Mouse (Mus musculus) kidney, postnatal 0 days (tissue): ENCODE data around the gene Adamts14. TPM values are rescaled to one million over a fixed set of nuclear protein-coding genes. Genes with fewer than 3 reads are reported as not detected.

Experiments
- ATAC-seq: fragments of 200-750 bp; cut with Nextera tagmentation; replicated peaks from 2 replicates; pipeline ENCODE4 v1.8.0; 2017; ENCODE audit warnings: low read depth, moderate number of reproducible peaks, moderate TSS enrichment, moderate library complexity; ENCODE audit not compliant: low FRiP score
- DNase-seq: peaks from one replicate; pipeline ENCODE4 v3.0.0-alpha.2; 2016; ENCODE audit warnings: low spot score
- H3K27ac ChIP-seq: fragments of 300-500 bp; sonication (generic); 2 replicates; pipeline ENCODE4 v1.5.1; 2014; ENCODE audit warnings: mild to moderate bottlenecking
- H3K27me3 ChIP-seq: fragments of 300-500 bp; sonication (generic); 2 replicates; pipeline ENCODE4 v1.6.1; 2014; ENCODE audit warnings: low read length, mixed read lengths; ENCODE audit not compliant: insufficient read depth
- H3K36me3 ChIP-seq: fragments of 300-500 bp; sonication (generic); 2 replicates; pipeline ENCODE4 v1.6.1; 2014; ENCODE audit warnings: low read length, mixed read lengths; ENCODE audit not compliant: insufficient read depth
- H3K4me1 ChIP-seq: fragments of 300-500 bp; sonication (generic); replicated peaks from 2 replicates; pipeline ENCODE4 v1.6.1; 2014; ENCODE audit warnings: antibody characterized with exemption, low read length, mixed read lengths; ENCODE audit not compliant: insufficient read depth
- H3K4me2 ChIP-seq: fragments of 300-500 bp; sonication (generic); 2 replicates; pipeline ENCODE4 v1.6.1; 2014; ENCODE audit warnings: mild to moderate bottlenecking, low read length, moderate library complexity, mixed read lengths
- H3K4me3 ChIP-seq: fragments of 300-500 bp; sonication (generic); replicated peaks from 2 replicates; pipeline ENCODE4 v1.5.1; 2014; ENCODE audit warnings: low read depth, low read length
- H3K9ac ChIP-seq: fragments of 300-500 bp; sonication (generic); 2 replicates; pipeline ENCODE4 v1.6.1; 2014; ENCODE audit warnings: low read depth, low read length
- H3K9me3 ChIP-seq: fragments of 300-500 bp; sonication (generic); replicated peaks from 2 replicates; pipeline ENCODE4 v1.6.1; 2016; ENCODE audit warnings: low read length, inconsistent platforms, mixed read lengths
- CTCF ChIP-seq: IDR thresholded peaks from 2 replicates; pipeline ENCODE4 v1.5.1; 2016; ENCODE audit warnings: antibody characterized with exemption, low read depth, mild to moderate bottlenecking, moderate library complexity
- WGBS: fragments of 180-500 bp; shearing (Covaris S2); extraction: QIAGEN DNeasy Blood & Tissue Kit; methylation state at CpG from one replicate; pipeline ENCODE4 v1.1.7; 2014; 5-methylcytosine and 5-hydroxymethylcytosine counted together
- polyA plus RNA-seq: library from polyadenylated mRNA; unstranded; fragments of >200 nt; fragmentation: Nextera tagmentation; extraction: Ambion mirVana; gene quantifications from 2 replicates; pipeline ENCODE4 v1.2.1, GENCODE M21; 2015

Gene Adamts14
- polyA plus RNA-seq, 1 experiment from 2014 or later: 0.71 TPM

DNA sequence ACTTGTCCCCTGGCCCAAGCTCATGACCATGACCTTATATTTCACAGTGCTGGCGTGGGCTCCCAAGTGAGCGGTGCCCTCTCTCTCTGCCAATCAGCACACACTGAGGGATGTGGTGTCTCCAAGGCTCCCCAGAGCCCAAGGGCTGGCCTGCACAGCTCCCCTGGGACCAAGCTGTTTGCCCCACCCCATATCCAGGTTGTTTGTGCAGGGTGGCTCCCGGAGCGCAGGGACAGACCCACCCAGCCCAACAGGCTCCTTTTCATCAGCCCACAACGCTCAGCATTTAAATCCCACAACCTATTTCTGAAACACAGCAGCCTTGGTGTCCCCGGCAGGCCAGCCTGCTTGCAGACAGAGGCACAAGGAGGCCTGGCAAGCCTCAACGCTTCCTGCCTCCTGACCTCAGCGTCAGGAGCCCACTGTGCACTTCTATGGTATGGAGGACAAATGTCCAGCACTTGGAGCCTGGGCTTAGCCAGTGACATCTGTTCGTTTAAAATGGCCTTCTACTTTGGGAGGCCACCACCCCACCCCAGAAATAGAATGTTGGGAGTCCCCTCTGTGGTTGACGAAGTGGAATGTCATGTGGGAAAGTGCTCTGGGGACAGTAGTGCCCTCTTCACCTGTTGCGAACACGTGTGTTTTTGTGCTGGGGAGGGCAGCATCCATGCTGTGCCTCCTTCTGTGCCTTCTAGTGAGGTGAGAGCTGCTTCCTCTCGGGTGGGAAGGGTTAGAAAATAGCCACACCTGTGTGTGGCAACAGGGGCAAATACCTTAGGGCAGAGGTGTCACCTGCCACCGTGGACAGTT, 32.9 kb downstream of the Adamts14 start:
- Histone ChIP-seq H3K4me3 (no peak overlapping the region), H3K9ac (no peak overlapping the region), H3K27me3 (no peaks in the 10 kb centered on the region), H3K27ac (no peak overlapping the region), H3K4me2 (no peak overlapping the region), H3K36me3 (no peaks in the 10 kb centered on the region), H3K4me1 (no peaks in the 10 kb centered on the region), H3K9me3 (0 out of 2 replicates have a peak, but pooled peaks cover 4% of the 10 kb centered on the region)
- WGBS: 76% methylated on average over 14 of the region's 14 CpGs
- DNase-seq: no peak
- no peak for ATAC-seq
- TF ChIP-seq CTCF: no peak

DNA sequence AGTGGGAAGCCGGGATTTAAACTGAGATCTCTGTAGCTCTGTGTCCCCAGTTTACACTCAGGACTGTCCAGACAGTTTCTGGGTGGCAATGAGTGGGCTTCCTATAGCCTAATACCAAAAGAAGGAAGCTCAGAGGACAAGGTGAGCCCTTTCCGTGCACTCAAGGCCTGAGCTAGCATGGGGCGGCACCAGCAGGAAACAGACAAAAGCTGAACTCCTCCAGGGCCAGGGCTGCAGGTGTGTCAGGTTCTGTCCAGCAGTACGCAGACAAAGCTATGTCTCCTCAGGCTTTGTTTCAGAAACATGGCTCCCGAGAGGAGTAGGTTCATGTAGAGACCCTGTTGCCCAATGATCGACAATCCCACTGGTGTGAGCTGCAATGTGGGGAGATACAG, 35.9 kb downstream of the Adamts14 start:
- Histone ChIP-seq H3K4me2 (no peak overlapping the region), H3K27me3 (no peaks in the 10 kb centered on the region), H3K4me1 (no peaks in the 10 kb centered on the region), H3K9ac (no peak overlapping the region), H3K36me3 (no peaks in the 10 kb centered on the region), H3K9me3 (0 out of 2 replicates have a peak, but pooled peaks cover 4% of the 10 kb centered on the region), H3K27ac (no peak overlapping the region), H3K4me3 (no peak overlapping the region)
- TF ChIP-seq CTCF: no peak
- ATAC-seq (no peak), DNase-seq (no peak)
- WGBS: 84% methylated on average over 6 of the region's 6 CpGs

DNA sequence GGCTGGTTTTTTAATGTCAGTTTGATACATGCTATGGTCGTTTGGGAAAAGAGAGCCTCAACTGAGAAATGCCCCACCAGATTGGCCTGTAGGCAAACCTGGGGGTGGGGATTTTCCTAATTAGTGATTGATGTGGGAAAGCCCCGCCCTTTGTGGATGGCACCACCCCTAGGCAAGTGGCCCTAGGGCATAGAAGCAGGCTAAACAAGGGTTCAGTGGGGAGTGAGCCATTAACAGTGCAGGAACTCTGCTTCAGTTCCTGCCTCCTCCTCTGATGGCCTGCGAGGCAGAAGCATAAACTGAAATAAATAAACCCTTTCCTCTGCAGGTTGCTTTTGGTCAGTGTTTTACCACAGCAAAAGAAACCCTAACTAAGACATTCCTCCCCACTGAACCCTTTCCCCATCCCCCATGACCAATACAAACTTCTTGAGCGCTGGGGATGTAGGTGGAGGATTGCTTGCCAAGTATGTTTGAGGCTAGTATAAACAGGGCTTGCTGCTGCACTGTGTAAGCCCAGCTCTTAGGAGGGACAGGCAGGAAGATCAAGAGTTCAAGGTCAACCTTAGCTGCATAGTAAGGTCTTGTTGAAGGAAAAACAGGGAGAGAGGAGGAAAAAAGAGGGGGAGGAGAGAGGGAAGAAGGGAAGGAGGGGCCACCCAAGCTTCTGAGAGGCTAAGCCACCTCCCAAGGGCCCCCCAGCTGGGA, 36.4 kb downstream of the Adamts14 start:
- no peak for TF ChIP-seq CTCF
- DNase-seq: no peak
- no peak overlapping the region for H3K27ac ChIP-seq
- H3K36me3 ChIP-seq: no peaks in the 10 kb centered on the region
- no peak overlapping the region for H3K9ac ChIP-seq
- H3K4me1 ChIP-seq: no peaks in the 10 kb centered on the region
- no peak overlapping the region for H3K4me2 ChIP-seq
- H3K4me3 ChIP-seq: no peak overlapping the region
- 41% methylated on average over 4 of the region's 4 CpGs for WGBS
- 0 out of 2 replicates have a peak, but pooled peaks cover 4% of the 10 kb centered on the region for H3K9me3 ChIP-seq
- no peaks in the 10 kb centered on the region for H3K27me3 ChIP-seq
- no peak for ATAC-seq

DNA sequence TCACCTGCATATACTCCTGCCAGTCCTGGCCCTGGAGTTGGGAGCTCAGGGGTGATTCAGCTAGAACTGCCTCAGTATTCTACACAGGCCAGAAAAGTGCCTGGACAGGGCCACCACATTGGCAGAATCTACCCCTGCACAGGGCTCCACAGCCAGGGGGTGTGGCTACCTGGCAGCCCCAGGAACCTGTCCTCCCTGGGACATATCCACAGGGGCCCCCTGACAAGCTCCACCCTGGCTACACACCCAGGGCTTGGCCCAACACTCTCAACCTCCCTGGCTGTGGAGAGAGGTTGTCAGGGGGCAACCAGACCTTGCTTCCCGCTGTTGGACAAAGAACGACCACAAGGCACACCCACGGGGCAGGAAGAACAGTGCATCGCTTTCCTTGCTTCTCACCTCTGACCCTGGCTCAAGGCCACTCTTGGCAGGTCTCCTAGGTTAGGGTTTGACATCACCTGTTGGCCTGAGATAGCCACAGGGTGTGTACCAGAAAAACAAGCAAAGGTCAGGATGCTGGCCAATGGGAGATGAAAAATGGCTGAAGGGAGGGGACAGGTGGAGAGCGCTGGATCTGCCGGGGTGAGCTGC, 37.5 kb downstream of the Adamts14 start:
- DNase-seq: no peak

DNA sequence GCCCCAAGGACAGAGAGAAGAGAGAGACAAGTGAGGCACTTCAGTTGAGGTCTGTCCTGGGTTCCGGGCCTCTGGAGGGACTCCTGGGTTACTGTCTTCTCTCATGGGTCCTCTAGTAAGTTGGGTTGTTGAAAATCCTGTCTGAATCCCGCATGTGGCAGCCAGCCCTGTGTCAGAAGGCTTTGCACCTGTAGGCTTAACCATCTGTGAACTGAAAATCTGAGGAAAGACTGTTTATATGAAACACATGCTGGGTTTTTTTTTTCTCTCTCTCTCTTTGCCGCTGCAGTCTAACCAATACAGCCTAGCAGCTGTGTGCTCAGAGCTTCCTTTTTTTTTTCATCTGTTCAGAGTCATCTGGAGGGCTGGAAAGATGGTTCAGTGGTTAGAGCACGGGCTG, 38.9 kb downstream of the Adamts14 start:
- H3K4me2 ChIP-seq: no peak overlapping the region
- no peaks in the 10 kb centered on the region for H3K4me1 ChIP-seq
- 0 out of 2 replicates have a peak, but pooled peaks cover 4% of the 10 kb centered on the region for H3K9me3 ChIP-seq
- no peak overlapping the region for H3K9ac ChIP-seq
- H3K36me3 ChIP-seq: no peaks in the 10 kb centered on the region
- DNase-seq (no peak), ATAC-seq (no peak)
- no peak for TF ChIP-seq CTCF
- H3K27ac ChIP-seq: no peak overlapping the region
- H3K27me3 ChIP-seq: no peaks in the 10 kb centered on the region
- H3K4me3 ChIP-seq: no peak overlapping the region
- WGBS: 83% methylated on average over 4 of the region's 4 CpGs

More for the DNA sequence above, 37.5 kb downstream of the Adamts14 start:
- WGBS: 82% methylated on average over 6 of the region's 6 CpGs
- Histone ChIP-seq H3K36me3 (no peaks in the 10 kb centered on the region), H3K4me1 (no peaks in the 10 kb centered on the region), H3K9me3 (0 out of 2 replicates have a peak, but pooled peaks cover 4% of the 10 kb centered on the region), H3K27me3 (no peaks in the 10 kb centered on the region), H3K27ac (no peak overlapping the region), H3K4me2 (no peak overlapping the region), H3K9ac (no peak overlapping the region), H3K4me3 (no peak overlapping the region)
- no peak for TF ChIP-seq CTCF
- no peak for ATAC-seq

DNA sequence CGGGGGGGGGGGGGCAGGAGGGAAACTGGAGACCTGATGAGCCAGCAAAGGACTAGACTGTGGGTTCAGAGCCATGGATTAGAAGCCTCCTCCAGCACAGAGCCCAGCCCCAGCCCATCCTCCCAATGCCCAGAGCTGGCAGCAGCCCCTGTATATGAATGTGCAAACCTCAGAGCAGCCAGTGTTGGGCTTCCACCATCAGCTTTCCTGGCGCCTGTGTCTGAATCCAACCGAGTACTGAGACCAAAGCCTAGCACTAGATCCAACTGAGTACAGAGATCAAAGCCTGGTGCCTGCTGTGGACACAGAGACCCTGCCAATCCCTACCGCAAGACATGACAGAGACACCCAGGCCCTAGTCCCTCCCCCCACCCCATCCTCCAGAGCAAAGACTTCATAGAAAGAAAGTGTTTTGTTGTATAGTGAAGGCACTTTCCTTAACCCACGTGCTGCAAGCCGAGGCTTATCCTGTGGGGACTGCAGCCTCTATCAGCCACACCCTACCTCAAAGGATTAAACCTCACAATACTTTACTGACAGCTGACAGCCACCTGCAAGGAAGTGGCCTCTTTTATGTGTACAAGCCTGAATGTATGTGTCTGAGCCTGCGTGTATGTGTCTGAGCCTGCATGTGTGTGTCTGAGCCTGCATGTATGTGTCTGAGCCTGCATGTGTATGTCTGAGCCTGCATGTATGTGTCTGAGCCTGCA, 40.2 kb downstream of the Adamts14 start:
- Histone ChIP-seq H3K4me3 (no peak overlapping the region), H3K27me3 (no peaks in the 10 kb centered on the region), H3K27ac (no peak overlapping the region), H3K4me2 (no peak overlapping the region), H3K36me3 (no peaks in the 10 kb centered on the region), H3K4me1 (no peaks in the 10 kb centered on the region), H3K9me3 (no peaks in the 10 kb centered on the region), H3K9ac (no peak overlapping the region)
- 51% methylated on average over 7 of the region's 7 CpGs for WGBS
- no peak for DNase-seq
- TF ChIP-seq CTCF: no peak
- no peak for ATAC-seq
